Mouse (Mus musculus) kidney, embryonic 14.5 days (tissue): ENCODE results near the gene Gm21969. TPM values are rescaled to one million over a fixed set of nuclear protein-coding genes. Genes with fewer than 3 reads are reported as not detected.

Experiments used
- ATAC-seq: fragments of 200-750 bp; cut with Nextera tagmentation; 2 replicates; pipeline ENCODE4 v1.8.0; 2017; ENCODE audit warnings: moderate number of reproducible peaks, mild to moderate bottlenecking, moderate TSS enrichment, moderate library complexity; ENCODE audit not compliant: low FRiP score, low TSS enrichment
- H3K27ac ChIP-seq: fragments of 300-500 bp; sonication (generic); 2 replicates; pipeline ENCODE4 v1.5.1; 2014; ENCODE audit warnings: low read depth, mild to moderate bottlenecking, low read length, moderate library complexity, mixed read lengths
- H3K27me3 ChIP-seq: fragments of 300-500 bp; sonication (generic); 2 replicates; pipeline ENCODE4 v1.6.1; 2014; ENCODE audit warnings: mild to moderate bottlenecking, low read length; ENCODE audit not compliant: control insufficient read depth, insufficient read depth
- H3K36me3 ChIP-seq: fragments of 300-500 bp; sonication (generic); 2 replicates; pipeline ENCODE4 v1.6.1; 2014; ENCODE audit warnings: low read length, mixed read lengths; ENCODE audit not compliant: control insufficient read depth, insufficient read depth
- H3K4me1 ChIP-seq: fragments of 300-500 bp; sonication (generic); 2 replicates; pipeline ENCODE4 v1.6.1; 2014; ENCODE audit warnings: low read length, mixed read lengths; ENCODE audit not compliant: control insufficient read depth, insufficient read depth
- H3K4me2 ChIP-seq: fragments of 300-500 bp; sonication (generic); replicated peaks from 2 replicates; pipeline ENCODE4 v1.6.1; 2014; ENCODE audit warnings: low read depth, mild to moderate bottlenecking, low read length
- H3K4me3 ChIP-seq: fragments of 300-500 bp; sonication (generic); 2 replicates; pipeline ENCODE4 v1.5.1; 2014; ENCODE audit warnings: mild to moderate bottlenecking, low read length
- H3K9ac ChIP-seq: fragments of 300-500 bp; sonication (generic); 2 replicates; pipeline ENCODE4 v1.6.1; 2014; ENCODE audit warnings: low read depth, mild to moderate bottlenecking, low read length, moderate library complexity
- H3K9me3 ChIP-seq: fragments of 300-500 bp; sonication (generic); 2 replicates; pipeline ENCODE4 v1.6.1; 2016; ENCODE audit warnings: low read length; ENCODE audit not compliant: control insufficient read depth
- WGBS: fragments of 180-500 bp; shearing (Covaris S2); extraction: QIAGEN DNeasy Blood & Tissue Kit; methylation state at CpG from one replicate; pipeline ENCODE4 v1.1.7; 2014; 5-methylcytosine and 5-hydroxymethylcytosine counted together
- polyA plus RNA-seq: library from polyadenylated mRNA; unstranded; fragments of >200 nt; fragmentation: Nextera tagmentation; extraction: Ambion mirVana; gene quantifications from 2 replicates; pipeline ENCODE4 v1.2.1, GENCODE M21; 2014

The Gm21969 gene
- not detected in 2 replicates for polyA plus RNA-seq

GRCm38 (mm10) chr4:139602357-139603244 lies at the start of gene Gm21969:
Gene Gm21969 (plus strand): TSS chr4:139603186.
- H3K4me3 ChIP-seq = no peak within 1 kb of the TSS
- no peaks in the 10 kb centered on the region for H3K27me3 ChIP-seq
- 54% methylated on average over 14 of the region's 14 CpGs for WGBS
- no peaks in the 10 kb centered on the region for H3K9me3 ChIP-seq
- H3K4me2 ChIP-seq = no peak within 1 kb of the TSS
- peaks cover 48% of the 10 kb centered on the region for H3K4me1 ChIP-seq
- H3K36me3 ChIP-seq = peaks cover 25% of the 10 kb centered on the region
- no peak for ATAC-seq
- H3K27ac ChIP-seq = peak within 1 kb of the TSS; percentile 73
- H3K9ac ChIP-seq = peak within 1 kb of the TSS; percentile 18; the same call in 1 of the 2 replicates

DNA sequence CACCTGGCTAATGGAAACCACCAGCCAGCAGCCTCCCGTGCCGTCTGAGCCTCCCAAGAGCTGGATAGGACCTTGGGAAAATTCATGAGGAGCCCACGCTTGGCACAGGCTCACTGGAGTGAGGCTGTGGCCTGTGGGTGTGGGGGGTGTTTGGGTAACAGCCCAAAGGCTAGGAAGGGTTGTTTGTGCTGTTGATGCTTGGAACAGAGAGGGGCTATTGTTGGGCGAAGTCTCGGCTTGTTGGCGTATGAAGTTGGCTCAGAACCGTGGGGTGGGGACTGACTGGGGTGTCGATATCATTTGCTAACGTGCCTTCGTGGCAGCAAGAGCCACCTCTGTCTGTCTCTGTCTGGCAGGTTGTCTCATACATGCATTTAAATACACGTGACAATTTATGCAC lies 47.8 kb upstream of the Gm21969 start:
- no peaks in the 10 kb centered on the region for H3K36me3 ChIP-seq
- H3K9ac ChIP-seq = no peak overlapping the region
- H3K27me3 ChIP-seq = no peaks in the 10 kb centered on the region
- no peak overlapping the region for H3K4me2 ChIP-seq
- no peak overlapping the region for H3K4me3 ChIP-seq
- no peak overlapping the region for H3K27ac ChIP-seq
- 73% methylated on average over 11 of the region's 11 CpGs for WGBS
- ATAC-seq = no peak
- H3K4me1 ChIP-seq = no peaks in the 10 kb centered on the region
- 0 out of 2 replicates have a peak, but pooled peaks cover 2% of the 10 kb centered on the region for H3K9me3 ChIP-seq

GRCm38 (mm10) chr4:139555951-139556350 lies 47.0 kb upstream of the Gm21969 start:
- no peak overlapping the region for H3K4me2 ChIP-seq
- H3K27ac ChIP-seq = no peak overlapping the region
- 76% methylated on average over 19 of the region's 19 CpGs for WGBS
- no peaks in the 10 kb centered on the region for H3K27me3 ChIP-seq
- H3K4me1 ChIP-seq = no peaks in the 10 kb centered on the region
- H3K9me3 ChIP-seq = 0 out of 2 replicates have a peak, but pooled peaks cover 2% of the 10 kb centered on the region
- H3K36me3 ChIP-seq = no peaks in the 10 kb centered on the region
- no peak overlapping the region for H3K9ac ChIP-seq
- no peak overlapping the region for H3K4me3 ChIP-seq
- no peak for ATAC-seq

GRCm38 (mm10) chr4:139568361-139568760 lies 34.6 kb upstream of the Gm21969 start:
- no peak overlapping the region for H3K4me3 ChIP-seq
- no peaks in the 10 kb centered on the region for H3K9me3 ChIP-seq
- no peaks in the 10 kb centered on the region for H3K27me3 ChIP-seq
- no peak for ATAC-seq
- H3K36me3 ChIP-seq = no peaks in the 10 kb centered on the region
- WGBS = 87% methylated on average over 15 of the region's 15 CpGs
- no peaks in the 10 kb centered on the region for H3K4me1 ChIP-seq
- no peak overlapping the region for H3K9ac ChIP-seq
- no peak overlapping the region for H3K4me2 ChIP-seq
- no peak overlapping the region for H3K27ac ChIP-seq

GRCm38 (mm10) chr4:139570756-139571155 lies 32.2 kb upstream of the Gm21969 start:
- H3K36me3 ChIP-seq = no peaks in the 10 kb centered on the region
- H3K4me2 ChIP-seq = no peak overlapping the region
- no peak overlapping the region for H3K27ac ChIP-seq
- WGBS = 85% methylated on average over 10 of the region's 10 CpGs
- peaks cover 9% of the 10 kb centered on the region for H3K4me1 ChIP-seq
- H3K27me3 ChIP-seq = no peaks in the 10 kb centered on the region; the same call in 1 of the 2 replicates
- no peak for ATAC-seq
- no peak overlapping the region for H3K9ac ChIP-seq
- H3K9me3 ChIP-seq = no peaks in the 10 kb centered on the region
- H3K4me3 ChIP-seq = no peak overlapping the region

GRCm38 (mm10) chr4:139572928-139573512 lies 30.0 kb upstream of the Gm21969 start:
- Histone ChIP-seq H3K27ac (no peak overlapping the region), H3K4me1 (peaks cover 30% of the 10 kb centered on the region), H3K4me2 (no peak overlapping the region), H3K4me3 (no peak overlapping the region), H3K36me3 (no peaks in the 10 kb centered on the region), H3K9me3 (no peaks in the 10 kb centered on the region), H3K27me3 (no peaks in the 10 kb centered on the region; the same call in 1 of the 2 replicates), H3K9ac (no peak overlapping the region)
- WGBS = 90% methylated on average over 12 of the region's 12 CpGs
- ATAC-seq = no peak

- peak overlapping the region; percentile 75 for H3K4me3 ChIP-seq
- H3K27ac ChIP-seq = peak overlapping the region; percentile 81
- no peaks in the 10 kb centered on the region for H3K36me3 ChIP-seq
- no peaks in the 10 kb centered on the region; the same call in 1 of the 2 replicates for H3K27me3 ChIP-seq
- peak overlapping the region; percentile 87 for H3K4me2 ChIP-seq
- ATAC-seq = peak; percentile 96
- H3K4me1 ChIP-seq = peaks cover 42% of the 10 kb centered on the region
- no peaks in the 10 kb centered on the region for H3K9me3 ChIP-seq
- peak overlapping the region; percentile 83 for H3K9ac ChIP-seq
- under 1% methylated on average over 51 of the region's 52 CpGs for WGBS
Measured at GRCm38 (mm10) chr4:139574156-139574798, 28.7 kb upstream of the Gm21969 start.

- peak overlapping the region; percentile 81 for H3K27ac ChIP-seq
- under 1% methylated on average over 92 of the region's 111 CpGs for WGBS
- no peaks in the 10 kb centered on the region for H3K9me3 ChIP-seq
- no peaks in the 10 kb centered on the region for H3K36me3 ChIP-seq
- H3K9ac ChIP-seq = peak overlapping the region; percentile 83
- H3K27me3 ChIP-seq = no peaks in the 10 kb centered on the region; the same call in 1 of the 2 replicates
- peak; percentile 70 for ATAC-seq
- peak overlapping the region; percentile 75 for H3K4me3 ChIP-seq
- peak overlapping the region; percentile 87 for H3K4me2 ChIP-seq
- peaks cover 49% of the 10 kb centered on the region for H3K4me1 ChIP-seq
Measured at GRCm38 (mm10) chr4:139574799-139575672, 27.9 kb upstream of the Gm21969 start.
